Mouse (Mus musculus) G1E (cell line): ENCODE results near the gene Brms1.
"Not testable (repeated sequence)": the region's sequence is repeated elsewhere in the genome, so short reads cannot be mapped to it uniquely, and the experiment has no call there.

Experiments used
- CTCF ChIP-seq: IDR thresholded peaks from 2 replicates; pipeline ENCODE4 v1.5.1; 2012; ENCODE audit warnings: low read depth, low read length, inconsistent platforms, mixed read lengths
- GATA1 ChIP-seq: IDR thresholded peaks from 2 replicates; pipeline ENCODE4 v1.6.1; 2012; ENCODE audit warnings: borderline replicate concordance, low read length, inconsistent platforms, mixed read lengths
- POLR2AphosphoS5 ChIP-seq: IDR thresholded peaks from 2 replicates; pipeline ENCODE4 v1.6.1; 2012; ENCODE audit warnings: low read depth, low read length, inconsistent platforms; ENCODE audit not compliant: insufficient replicate concordance
- TAL1 ChIP-seq: conservative IDR thresholded peaks from 2 replicates; pipeline ENCODE4 v1.6.1; 2012; ENCODE audit warnings: low read depth, low read length, inconsistent platforms, mixed read lengths

- not testable (repeated sequence) for TF ChIP-seq CTCF, TAL1, GATA1, POLR2AphosphoS5
Observed at GRCm38 (mm10) chr19:5086533-5086932, 45.4 kb downstream of the Brms1 start.
